24 mouse cellular contexts compared by ENCODE assay signal in the genomic region with DNA sequence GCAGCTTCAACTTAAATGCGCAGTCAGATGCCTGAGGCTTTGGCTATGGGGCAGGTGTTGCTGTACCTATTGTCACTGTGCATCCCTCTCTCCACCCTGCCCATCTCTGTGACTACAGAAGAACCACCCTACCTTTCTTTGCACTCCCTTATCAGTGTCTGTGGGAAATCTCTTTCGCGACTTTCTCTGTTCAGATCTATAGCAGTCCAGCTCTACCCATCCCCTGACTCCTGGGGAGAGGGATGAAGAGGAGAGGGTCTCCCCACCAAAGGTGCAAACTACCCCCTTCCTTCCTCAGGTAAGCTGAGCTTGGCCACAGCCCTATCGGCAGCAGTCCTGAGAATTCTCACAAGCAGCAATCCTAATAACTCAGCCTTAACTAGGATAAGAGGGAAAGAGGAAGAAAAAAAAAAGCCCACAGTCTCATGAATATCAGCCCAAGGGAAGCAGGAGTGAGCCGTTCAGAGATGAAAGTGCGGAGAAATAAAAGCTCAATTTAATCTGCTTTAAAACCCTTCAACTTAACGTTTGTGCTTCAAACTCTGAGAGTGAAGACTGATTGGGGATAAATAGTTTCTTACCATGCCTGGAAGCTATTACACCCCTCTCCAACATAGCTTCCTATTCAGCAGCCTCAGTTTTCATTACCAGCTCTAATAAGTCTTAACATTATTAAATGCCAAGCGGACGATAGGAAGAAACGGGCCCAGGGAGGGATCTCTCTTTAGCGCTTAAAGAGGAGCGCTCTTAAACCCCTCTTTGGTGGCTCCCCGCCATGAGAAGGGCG. TPM values are rescaled to one million over a fixed set of nuclear protein-coding genes. Genes with fewer than 3 reads are reported as not detected.
DNase-seq lines count a peak whose midpoint lies in the region; ATAC-seq lines count a peak whose summit lies in the region.
"Had no signal": no experiment of that assay in that cellular context is flagged by ENCODE, and none has a peak within 500 bp of the region (broad histone marks: within the 10 kb centered on the region; RNA-seq: fewer than 3 reads in every experiment).

No protein-coding gene starts in this region.

- H3K27ac ChIP-seq in neural tube, embryonic 15.5 days (replicated peaks), result no peak overlapping the region
- H3K27ac ChIP-seq in midbrain, embryonic 15.5 days, result peak overlapping the region; percentile 77
- H3K27ac ChIP-seq in forebrain, embryonic 15.5 days (replicated peaks), result no peak overlapping the region
- H3K27ac ChIP-seq: kidney, postnatal 0 days; liver, embryonic 15.5 days had no signal

- no peaks in the 10 kb centered on the region for H3K9me3 ChIP-seq in neural tube, embryonic 15.5 days (replicated peaks)
- no peaks in the 10 kb centered on the region for H3K9me3 ChIP-seq in midbrain, embryonic 15.5 days
- H3K9me3 ChIP-seq in forebrain, embryonic 15.5 days, result no peaks in the 10 kb centered on the region
- H3K9me3 ChIP-seq: heart, embryonic 12.5 days; liver, embryonic 15.5 days had no signal

- ATAC-seq in neural tube, embryonic 15.5 days (ENCODE audit: low FRiP score), result no peak
- no peak for ATAC-seq in midbrain, embryonic 15.5 days (replicated peaks)
- no peak for ATAC-seq in forebrain, embryonic 15.5 days (replicated peaks)
- ATAC-seq: CD4-positive, CD25-positive, alpha-beta regulatory T cell, adult 4 months; forebrain, embryonic 14.5 days; intestine, embryonic 16.5 days; lung, postnatal 0 days had no signal

- WGBS in neural tube, embryonic 15.5 days, result 11% methylated on average over 14 of the region's 14 CpGs
- 3% methylated on average over 14 of the region's 14 CpGs for WGBS in midbrain, embryonic 15.5 days
- WGBS in forebrain, embryonic 15.5 days, result 3% methylated on average over 14 of the region's 14 CpGs

- H3K36me3 ChIP-seq in neural tube, embryonic 15.5 days, result no peaks in the 10 kb centered on the region
- no peaks in the 10 kb centered on the region for H3K36me3 ChIP-seq in midbrain, embryonic 15.5 days (replicated peaks)
- H3K36me3 ChIP-seq in forebrain, embryonic 15.5 days, result no peaks in the 10 kb centered on the region
- H3K36me3 ChIP-seq: heart, embryonic 12.5 days; liver, embryonic 15.5 days had no signal

- no peak overlapping the region for H3K4me3 ChIP-seq in neural tube, embryonic 15.5 days (replicated peaks)
- no peak overlapping the region for H3K4me3 ChIP-seq in midbrain, embryonic 15.5 days
- H3K4me3 ChIP-seq in forebrain, embryonic 15.5 days, result no peak overlapping the region
- H3K4me3 ChIP-seq: heart, embryonic 12.5 days; liver, embryonic 15.5 days; myocyte had no signal

- H3K9ac ChIP-seq in neural tube, embryonic 15.5 days (replicated peaks), result no peak overlapping the region
- H3K9ac ChIP-seq in midbrain, embryonic 15.5 days, result no peak overlapping the region
- no peak overlapping the region for H3K9ac ChIP-seq in forebrain, embryonic 15.5 days (replicated peaks)
- H3K9ac ChIP-seq: heart, embryonic 12.5 days; liver, embryonic 15.5 days had no signal

- peaks cover 96% of the 10 kb centered on the region for H3K27me3 ChIP-seq in neural tube, embryonic 15.5 days (replicated peaks)
- H3K27me3 ChIP-seq in midbrain, embryonic 15.5 days (replicated peaks), result peaks cover 48% of the 10 kb centered on the region
- peaks cover 97% of the 10 kb centered on the region for H3K27me3 ChIP-seq in forebrain, embryonic 15.5 days

- H3K4me2 ChIP-seq in neural tube, embryonic 15.5 days, result no peak overlapping the region
- peak overlapping the region; percentile 51 for H3K4me2 ChIP-seq in midbrain, embryonic 15.5 days
- H3K4me2 ChIP-seq in forebrain, embryonic 15.5 days (replicated peaks), result no peak overlapping the region
- H3K4me2 ChIP-seq: heart, embryonic 12.5 days; liver, embryonic 15.5 days had no signal

- DNase-seq in embryo, embryonic 10 days (ENCODE audit: low spot score), result peak; percentile 14
- DNase-seq in embryo, embryonic 9.5 days (ENCODE audit: extremely low spot score), result no peak
- DNase-seq in neural tube, embryonic 10.5 days (ENCODE audit: extremely low spot score, low spot score), result peak; percentile 57
- DNase-seq in layer of hippocampus, adult 8-10 months (ENCODE audit: low spot score in 2 of 2), result no peak
- no peak for DNase-seq in kidney, postnatal 14 days
- DNase-seq: adrenal gland, adult 2 months; cerebellum, adult 11 months; cerebellum, postnatal 14 days; heart, postnatal 4 days; right cerebral cortex, postnatal 14 days had no signal

- H3K4me1 ChIP-seq in neural tube, embryonic 15.5 days, result peaks cover 40% of the 10 kb centered on the region
- H3K4me1 ChIP-seq in midbrain, embryonic 15.5 days, result peaks cover 53% of the 10 kb centered on the region
- H3K4me1 ChIP-seq in forebrain, embryonic 15.5 days, result peaks cover 37% of the 10 kb centered on the region
- H3K4me1 ChIP-seq: liver, embryonic 15.5 days had no signal

RNA-seq across cellular contexts. Expression of a gene that starts 7.8 kb away (rescaled TPM):
- 0.14 and 0.17 TPM in 2 replicates for polyA plus RNA-seq in neural tube, embryonic 15.5 days (2015; fragmentation: Nextera tagmentation; extraction: Ambion mirVana)
- 3.5 and 3.8 TPM in 2 replicates for polyA plus RNA-seq in midbrain, embryonic 15.5 days (2015; fragmentation: Nextera tagmentation; extraction: Ambion mirVana)
- total RNA-seq in layer of hippocampus, adult 8-10 months (2022), result under 1 TPM in 1 of 4 experiments, not detected in 3; 0.04 TPM
- polyA plus RNA-seq in forebrain, embryonic 15.5 days (2015; fragmentation: Nextera tagmentation; extraction: Ambion mirVana), result 0.08 TPM in 1 of 2 replicates, not detected in the other
- total RNA-seq: adrenal gland, adult 2 months; heart, postnatal 4 days; megakaryocyte progenitor cell, adult 5-6 weeks; MEL had no signal
- polyA plus RNA-seq: adrenal gland, adult 2 months; CD4-positive, CD25-positive, alpha-beta regulatory T cell, adult 4 months; gonadal fat pad, adult 2 months; intestine, embryonic 16.5 days; kidney, postnatal 0 days; lung, postnatal 0 days had no signal

Comparison
In these comparisons a context has a peak if more than half of its experiments do, and no peak if none do; other contexts are left out.
1. DNase-seq: peak in embryo, embryonic 10 days (single experiment) and neural tube, embryonic 10.5 days (single experiment); none in embryo, embryonic 9.5 days (single experiment), layer of hippocampus, adult 8-10 months (0 of 2) and kidney, postnatal 14 days (single experiment).